Mouse (Mus musculus): ENCODE measurements around the gene Rps15. TPM values are rescaled to one million over a fixed set of nuclear protein-coding genes. Genes with fewer than 3 reads are reported as not detected.

Rps15 gene
- total RNA-seq, 1 experiment from 2014 or later: 2,831 TPM

DNA sequence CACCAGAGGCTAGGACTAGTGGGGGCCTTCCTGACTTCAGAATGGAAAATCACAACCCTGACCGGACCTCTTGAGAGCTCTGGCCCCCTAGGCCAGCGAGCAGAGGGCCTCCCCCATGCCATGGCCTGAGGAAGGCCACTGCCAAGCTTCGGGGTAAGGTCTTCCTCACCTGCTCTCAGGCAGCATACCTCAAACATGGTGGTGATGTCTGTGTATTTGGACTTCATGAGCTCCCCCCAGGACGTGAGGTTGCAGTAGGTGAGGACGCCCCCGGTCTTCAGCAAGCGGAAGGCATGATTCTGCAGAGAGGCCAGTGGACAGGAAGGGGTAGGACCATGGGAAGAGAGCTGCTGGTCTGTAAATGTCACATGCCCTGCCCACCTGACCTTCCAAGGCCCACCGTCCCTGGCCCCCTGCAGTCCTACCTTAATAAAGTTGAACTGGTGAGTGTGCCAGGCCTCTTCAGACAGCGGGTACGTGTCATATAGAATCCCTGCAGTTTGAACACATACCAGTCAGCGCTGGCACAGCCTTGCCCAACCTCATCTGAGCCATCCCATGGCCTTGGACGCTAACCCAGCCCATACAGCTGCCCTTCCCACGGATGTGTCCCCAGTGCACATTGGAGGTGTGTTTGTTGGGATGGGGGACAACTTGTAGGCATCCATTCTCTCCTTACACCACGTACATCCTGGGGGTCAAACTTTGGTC, 33.3 kb upstream of the Rps15 start:
- no peak for ATAC-seq (replicated peaks in 1 of 2; ENCODE audit: insufficient read depth in 1 of 2, low FRiP score in 2 of 2, low TSS enrichment in 1 of 2, low read depth in 1 of 2, poor library complexity in 2 of 2, severe bottlenecking in 2 of 2)

DNA sequence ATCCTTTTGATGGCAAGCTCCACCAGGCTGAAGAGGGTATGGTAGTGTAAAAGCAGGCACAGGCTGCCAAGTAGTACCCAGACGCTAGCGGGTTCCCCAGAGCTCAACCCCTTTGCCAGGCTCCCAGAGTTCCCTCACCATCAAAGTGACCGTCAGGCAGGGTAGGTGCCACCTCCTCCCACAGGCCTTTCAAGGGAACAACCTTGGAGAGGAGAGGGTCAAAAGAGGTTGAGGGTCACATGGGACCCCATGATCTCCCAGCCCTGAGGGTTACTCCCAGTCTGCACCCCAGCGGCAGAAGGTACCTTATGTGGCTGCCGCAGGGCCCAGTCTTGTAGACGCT, 32.8 kb upstream of the Rps15 start:
- no peak for ATAC-seq (replicated peaks in 1 of 2; ENCODE audit: insufficient read depth in 1 of 2, low FRiP score in 2 of 2, low TSS enrichment in 1 of 2, low read depth in 1 of 2, poor library complexity in 2 of 2, severe bottlenecking in 2 of 2)

DNA sequence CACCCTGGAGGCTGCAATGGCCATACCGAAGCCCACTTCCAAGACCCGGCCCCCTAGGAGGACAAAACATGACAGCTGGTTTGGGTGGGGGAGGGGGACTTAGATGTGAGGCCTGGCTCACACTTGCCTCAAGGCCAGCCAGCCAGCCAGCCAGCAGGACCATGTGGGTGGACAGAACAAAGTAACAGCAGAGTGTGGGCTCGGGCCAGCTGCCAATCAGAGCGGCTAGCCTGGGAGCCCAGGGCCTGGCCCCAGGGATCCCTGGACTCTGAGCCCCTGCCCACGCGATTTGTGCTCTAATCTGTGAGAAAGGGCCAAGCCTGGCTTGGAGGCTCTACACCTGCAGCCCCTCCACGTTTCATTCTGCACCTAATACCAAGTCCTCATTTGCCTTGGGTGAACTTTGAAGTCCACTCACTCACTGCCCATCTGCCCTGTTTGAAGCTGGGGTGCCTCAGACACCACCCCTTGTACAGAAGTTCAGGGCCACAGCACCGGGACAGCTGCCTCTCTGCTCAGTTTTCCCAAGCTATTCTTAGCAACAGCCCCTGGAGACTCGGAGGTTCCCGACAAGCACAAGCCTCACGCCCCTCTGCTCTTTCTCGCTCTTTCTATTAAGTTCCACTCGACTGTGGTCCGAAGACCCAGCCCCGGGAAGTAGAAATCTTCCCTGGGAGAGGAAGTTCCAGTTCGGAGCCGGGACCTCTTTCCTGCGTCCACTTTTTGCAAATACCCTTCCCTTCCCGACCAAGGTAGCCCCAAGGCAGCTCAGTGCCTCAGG, 32.2 kb upstream of the Rps15 start:
- ATAC-seq (replicated peaks in 1 of 2; ENCODE audit: insufficient read depth in 1 of 2, low FRiP score in 2 of 2, low TSS enrichment in 1 of 2, low read depth in 1 of 2, poor library complexity in 2 of 2, severe bottlenecking in 2 of 2): no peak

DNA sequence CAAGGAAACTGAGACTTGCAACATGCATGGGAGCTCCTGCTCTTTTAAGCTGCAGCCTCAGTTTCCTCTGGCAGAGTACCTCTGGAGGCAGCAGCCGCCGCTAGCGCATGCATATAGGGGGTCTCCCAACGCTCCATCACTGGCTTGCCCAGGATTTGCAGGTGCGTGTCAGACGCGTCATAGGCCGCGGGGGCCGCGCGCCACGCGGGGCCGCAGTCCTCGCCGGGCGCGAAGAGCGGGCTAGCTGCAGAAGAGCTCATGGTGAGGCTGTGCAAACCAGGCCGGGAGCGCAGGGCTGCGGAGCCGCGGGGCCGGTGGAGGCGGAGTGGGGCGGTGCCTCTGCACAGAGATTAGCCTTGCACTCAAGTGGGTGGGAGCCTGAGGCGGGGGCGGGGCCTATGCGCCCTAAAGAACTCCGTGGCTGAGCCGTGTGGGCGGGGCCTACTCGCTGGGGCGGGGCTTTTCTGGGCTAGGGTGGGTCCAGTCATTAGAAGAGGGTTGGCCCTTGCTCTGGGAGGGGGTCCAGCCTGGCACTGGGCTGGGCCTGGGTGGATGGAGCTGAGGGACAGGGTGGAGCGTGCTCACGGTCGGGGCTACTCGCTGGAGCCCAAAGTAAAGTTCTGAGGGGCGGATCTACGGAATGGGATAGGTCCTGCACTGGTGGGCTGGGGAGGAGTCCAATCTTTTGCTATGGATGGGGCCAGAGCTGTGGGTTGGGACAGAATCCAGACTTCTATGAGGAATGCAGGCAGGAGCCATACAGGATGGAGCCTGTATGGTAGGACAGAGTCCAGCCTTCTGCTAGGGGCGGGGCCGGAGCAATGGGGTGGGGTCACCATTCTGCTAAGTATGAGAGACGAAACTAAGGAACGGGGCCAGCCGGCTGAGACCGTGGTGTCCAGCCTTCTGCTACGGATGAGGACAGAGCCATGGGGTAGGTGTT, 31.3 kb upstream of the Rps15 start, which contains the start of the genes Gamt and Dazap1:
Gene Gamt, minus strand, starts transcription at position 371 of the 943 bp plus-strand sequence.
Gene Dazap1, plus strand, starts transcription at position 845 of the 943 bp plus-strand sequence.
- peak; percentile 54 to 57 for ATAC-seq (replicated peaks in 1 of 2; ENCODE audit: insufficient read depth in 1 of 2, low FRiP score in 2 of 2, low TSS enrichment in 1 of 2, low read depth in 1 of 2, poor library complexity in 2 of 2, severe bottlenecking in 2 of 2)

DNA sequence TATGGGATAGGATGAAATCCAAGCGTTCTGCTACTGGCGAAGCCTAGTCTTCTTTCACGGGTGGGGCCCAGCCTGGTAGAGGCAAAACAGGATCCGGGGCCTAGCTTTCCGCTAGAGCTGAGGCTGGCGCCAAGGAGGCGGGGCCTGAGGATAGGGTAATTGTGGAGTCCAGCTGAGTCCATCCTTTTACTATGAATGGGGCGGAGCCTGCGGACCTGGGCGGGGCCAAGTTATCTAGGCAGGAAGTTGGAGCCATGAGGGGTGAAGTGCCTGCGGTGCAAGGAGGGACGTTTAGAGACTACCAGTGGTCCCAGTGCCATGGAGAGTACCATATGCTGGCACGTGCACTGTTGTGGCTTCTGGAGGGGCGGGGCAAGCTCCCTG, 30.7 kb upstream of the Rps15 start:
- ATAC-seq (replicated peaks in 1 of 2; ENCODE audit: insufficient read depth in 1 of 2, low FRiP score in 2 of 2, low TSS enrichment in 1 of 2, low read depth in 1 of 2, poor library complexity in 2 of 2, severe bottlenecking in 2 of 2): peak; percentile 73 to 79

DNA sequence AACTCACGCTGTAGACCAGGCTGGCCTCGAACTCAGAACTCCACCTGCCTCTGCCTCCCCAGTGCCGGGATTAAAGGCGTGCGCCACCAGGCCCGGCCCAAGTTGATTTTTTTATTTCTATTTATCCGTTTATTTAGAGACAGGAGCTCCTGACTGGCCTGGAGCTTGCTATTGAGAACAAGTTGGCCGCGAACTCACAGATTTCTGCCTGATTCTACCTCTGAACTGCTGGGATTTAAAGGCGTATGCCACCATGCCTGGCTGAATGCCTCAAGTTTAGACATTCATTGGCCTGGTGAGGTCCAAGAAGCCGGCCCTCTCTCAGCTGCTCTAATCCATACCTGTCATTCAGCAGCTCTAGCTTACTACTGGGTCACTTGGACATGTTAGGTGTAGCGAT, 30.1 kb upstream of the Rps15 start:
- no peak for ATAC-seq (replicated peaks in 1 of 2; ENCODE audit: insufficient read depth in 1 of 2, low FRiP score in 2 of 2, low TSS enrichment in 1 of 2, low read depth in 1 of 2, poor library complexity in 2 of 2, severe bottlenecking in 2 of 2)

DNA sequence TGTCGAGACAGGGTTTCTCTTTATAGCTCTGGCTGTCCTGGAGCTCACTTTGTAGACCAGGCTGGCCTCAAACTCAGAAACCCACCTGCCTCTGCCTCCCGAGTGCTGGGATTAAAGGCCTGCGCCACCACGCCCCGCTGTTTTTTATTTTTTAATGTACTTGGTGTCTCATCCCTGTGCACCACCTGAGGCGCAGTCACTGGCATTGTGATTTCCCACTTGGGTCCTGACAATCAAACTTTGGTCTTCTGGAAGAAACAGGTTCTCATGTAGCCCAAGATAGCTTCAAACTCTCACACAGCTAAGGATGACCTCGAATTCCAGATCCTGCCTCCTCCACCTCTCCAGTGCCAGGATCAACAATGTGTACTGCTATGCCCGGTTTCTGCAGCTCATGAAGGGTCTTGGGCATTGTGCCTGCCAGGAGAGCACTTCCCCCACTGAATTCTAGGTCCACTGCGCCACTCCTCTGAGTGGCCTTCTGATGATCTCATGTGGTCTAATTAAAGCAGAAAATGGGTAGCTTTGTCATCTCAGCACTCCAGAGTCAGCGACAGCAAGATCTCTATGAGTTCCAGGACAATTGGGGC, 29.4 kb upstream of the Rps15 start:
- no peak for ATAC-seq (replicated peaks in 1 of 2; ENCODE audit: insufficient read depth in 1 of 2, low FRiP score in 2 of 2, low TSS enrichment in 1 of 2, low read depth in 1 of 2, poor library complexity in 2 of 2, severe bottlenecking in 2 of 2)

DNA sequence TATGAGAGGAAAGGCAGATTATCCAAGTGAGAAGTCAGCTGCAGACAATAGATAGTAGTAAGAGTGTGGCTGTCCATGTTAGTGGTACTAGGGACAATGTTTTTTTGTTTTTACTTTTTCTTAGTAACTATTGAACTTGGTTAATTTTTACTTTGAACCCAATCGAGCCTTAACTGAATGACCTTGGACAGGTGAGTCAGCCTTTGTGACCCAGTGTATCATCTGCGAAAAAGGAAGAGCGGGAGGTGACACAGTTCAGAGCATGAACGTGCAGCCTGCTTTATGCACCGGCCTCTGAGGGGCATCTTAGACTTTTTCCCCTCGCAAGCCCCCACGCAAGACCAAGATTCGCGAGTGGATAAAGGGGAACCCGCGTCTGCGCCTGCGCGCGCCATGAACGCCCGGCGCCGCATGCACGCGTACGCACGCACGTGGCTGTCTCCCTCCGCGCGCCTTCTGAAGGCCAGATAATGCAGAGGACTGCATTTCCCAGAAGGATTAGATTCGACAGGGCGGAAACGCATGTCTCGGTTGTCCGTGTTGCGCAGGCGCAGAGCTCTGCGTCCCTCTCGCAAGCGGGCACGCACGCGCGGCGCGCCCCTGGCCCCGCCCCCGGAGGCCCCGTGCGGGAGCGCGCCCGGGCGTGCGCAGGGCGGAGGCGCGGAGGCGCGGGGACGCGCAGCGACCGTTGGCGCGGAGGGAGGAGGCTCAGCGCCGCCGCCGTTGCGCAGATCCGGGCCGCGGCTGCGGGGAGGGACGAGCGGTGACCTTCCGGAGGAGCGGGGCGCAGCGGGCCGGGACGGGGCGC, 27.7 kb upstream of the Rps15 start:
- peak; percentile 55 to 57 for ATAC-seq (replicated peaks in 1 of 2; ENCODE audit: insufficient read depth in 1 of 2, low FRiP score in 2 of 2, low TSS enrichment in 1 of 2, low read depth in 1 of 2, poor library complexity in 2 of 2, severe bottlenecking in 2 of 2)

DNA sequence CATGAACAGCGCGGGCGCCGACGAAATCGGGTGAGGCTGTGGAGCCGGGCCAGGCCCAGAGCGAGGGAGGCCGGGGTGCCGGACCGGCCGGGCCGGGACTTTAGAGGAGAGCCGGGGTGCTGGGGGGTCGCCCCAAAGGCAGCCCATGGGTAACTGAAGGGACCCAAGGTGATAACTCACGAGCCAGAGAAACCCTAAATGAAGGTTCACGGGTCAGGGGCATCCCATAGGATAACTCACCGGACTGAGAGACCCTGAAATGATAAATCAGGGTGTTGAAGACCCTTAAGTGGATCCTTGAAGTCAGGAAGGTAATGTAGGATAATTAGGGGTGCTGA, 27.1 kb upstream of the Rps15 start:
- ATAC-seq (replicated peaks in 1 of 2; ENCODE audit: insufficient read depth in 1 of 2, low FRiP score in 2 of 2, low TSS enrichment in 1 of 2, low read depth in 1 of 2, poor library complexity in 2 of 2, severe bottlenecking in 2 of 2): no peak

DNA sequence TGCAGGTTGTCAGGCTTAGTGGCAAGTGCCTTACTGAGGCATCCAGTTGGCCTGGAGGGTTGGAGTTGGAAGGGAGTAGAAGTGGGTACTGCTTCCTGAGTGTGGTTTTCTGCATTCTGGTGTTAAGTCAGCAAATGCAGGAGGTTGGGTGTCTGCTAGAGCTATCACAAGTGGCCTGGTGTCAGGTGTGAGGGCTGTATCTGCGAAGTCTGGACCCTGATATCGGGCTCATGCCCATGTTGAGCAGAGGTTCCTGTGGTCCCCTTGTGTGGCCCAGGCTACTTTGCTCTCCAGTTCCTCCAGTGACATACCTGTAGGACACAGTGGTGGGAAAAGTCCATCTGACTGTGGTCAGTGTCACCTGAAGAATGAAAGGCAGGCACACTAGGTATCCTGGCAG, 22.2 kb upstream of the Rps15 start:
- peak; percentile 15 to 18; a peak in 2 of 4 replicates for ATAC-seq (replicated peaks in 1 of 2; ENCODE audit: insufficient read depth in 1 of 2, low FRiP score in 2 of 2, low TSS enrichment in 1 of 2, low read depth in 1 of 2, poor library complexity in 2 of 2, severe bottlenecking in 2 of 2)

DNA sequence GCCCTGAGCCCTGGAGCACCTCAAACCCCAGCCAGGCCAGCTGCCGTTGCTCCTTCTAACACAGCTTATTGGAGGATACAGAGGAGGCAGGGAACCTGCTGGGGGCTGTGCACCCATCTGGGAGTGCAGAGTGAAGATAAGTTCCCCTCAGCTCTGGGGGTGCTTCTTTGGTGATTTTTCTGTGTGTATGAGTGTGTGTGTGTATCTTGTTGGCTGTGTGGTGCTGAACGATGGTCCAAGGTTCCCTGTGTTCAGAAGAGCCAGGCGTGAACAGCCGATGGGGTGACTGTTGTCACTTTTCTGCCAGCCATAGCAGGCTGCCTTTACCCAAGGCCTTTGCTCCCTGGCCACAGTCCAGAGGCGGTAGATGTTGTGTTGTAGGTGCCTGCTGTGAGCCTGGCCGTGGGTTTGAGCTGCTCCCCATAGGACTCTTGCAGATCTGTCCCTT, 21.5 kb upstream of the Rps15 start:
- peak in 1 of 2 experiments; percentile 11; a peak in 1 of 4 replicates for ATAC-seq (replicated peaks in 1 of 2; ENCODE audit: insufficient read depth in 1 of 2, low FRiP score in 2 of 2, low TSS enrichment in 1 of 2, low read depth in 1 of 2, poor library complexity in 2 of 2, severe bottlenecking in 2 of 2)

DNA sequence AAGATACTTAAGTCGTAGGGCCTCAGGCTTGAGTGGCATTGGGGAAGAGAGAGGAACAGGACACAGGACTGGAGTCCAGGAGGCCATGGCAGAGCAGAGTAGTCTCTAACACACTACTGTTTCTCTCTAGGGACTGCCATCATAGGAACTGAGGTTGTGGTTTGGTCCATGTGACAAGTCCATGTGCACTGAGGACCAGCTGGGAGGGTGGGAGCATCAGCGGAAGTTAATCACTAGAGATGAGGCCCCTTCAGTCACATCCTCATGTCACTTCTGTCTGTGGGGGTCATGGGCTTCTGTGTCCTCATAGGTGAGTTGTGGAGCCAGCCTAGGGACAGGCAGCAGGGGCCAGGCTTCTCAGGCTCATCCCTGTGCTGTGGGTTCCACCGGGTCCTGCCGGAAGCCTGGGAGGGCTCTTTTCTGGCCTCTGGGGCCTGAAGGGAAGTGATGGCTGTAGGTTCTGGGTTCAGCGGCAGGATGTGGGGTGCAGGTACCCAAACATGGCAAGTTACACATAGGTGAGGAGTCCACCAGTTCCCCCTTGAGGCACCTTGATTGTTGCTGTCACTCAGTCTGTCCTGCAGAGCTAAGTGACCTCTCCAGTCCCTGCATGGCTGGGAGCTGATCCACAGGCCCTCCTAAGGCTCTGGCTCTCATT, 20.9 kb upstream of the Rps15 start:
- peak; percentile 5 to 33; a peak in 2 of 4 replicates for ATAC-seq (replicated peaks in 1 of 2; ENCODE audit: insufficient read depth in 1 of 2, low FRiP score in 2 of 2, low TSS enrichment in 1 of 2, low read depth in 1 of 2, poor library complexity in 2 of 2, severe bottlenecking in 2 of 2)

DNA sequence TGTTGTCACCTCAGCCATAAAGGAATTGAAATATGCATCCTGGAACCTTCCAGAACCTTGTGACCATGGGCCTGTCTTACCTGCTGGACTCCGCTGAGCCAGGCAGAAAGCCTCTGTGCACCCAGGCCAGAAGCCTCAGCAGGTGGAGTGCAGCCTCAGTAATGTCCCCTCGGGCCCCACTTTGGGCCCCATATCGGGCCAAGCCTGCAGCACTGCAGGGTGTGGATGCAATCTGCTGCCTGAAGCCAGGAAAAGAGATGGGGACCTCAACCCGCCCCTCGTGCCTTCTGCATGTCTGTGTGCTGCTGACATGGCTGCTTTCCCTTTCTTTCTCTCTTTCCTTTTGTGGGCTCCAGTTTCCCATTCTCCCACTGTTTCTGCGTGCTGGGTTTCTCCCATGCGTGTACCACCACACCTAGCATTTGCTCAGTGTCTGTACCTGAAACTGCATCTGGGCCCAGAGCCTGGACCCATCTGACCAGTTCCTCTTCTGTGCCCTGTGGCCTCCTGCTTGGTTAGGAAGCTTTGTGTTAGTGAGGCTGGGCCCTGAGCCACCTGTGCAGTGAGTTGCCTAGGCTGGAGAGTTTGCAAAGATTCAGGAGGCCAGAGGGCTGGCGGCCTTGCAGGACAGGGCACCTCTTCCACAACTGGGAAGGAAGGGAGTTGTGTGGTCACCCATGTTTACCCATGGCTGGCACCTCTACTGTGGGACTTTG, 20.2 kb upstream of the Rps15 start:
- peak in 1 of 2 experiments; percentile 8; a peak in 1 of 4 replicates for ATAC-seq (replicated peaks in 1 of 2; ENCODE audit: insufficient read depth in 1 of 2, low FRiP score in 2 of 2, low TSS enrichment in 1 of 2, low read depth in 1 of 2, poor library complexity in 2 of 2, severe bottlenecking in 2 of 2)

DNA sequence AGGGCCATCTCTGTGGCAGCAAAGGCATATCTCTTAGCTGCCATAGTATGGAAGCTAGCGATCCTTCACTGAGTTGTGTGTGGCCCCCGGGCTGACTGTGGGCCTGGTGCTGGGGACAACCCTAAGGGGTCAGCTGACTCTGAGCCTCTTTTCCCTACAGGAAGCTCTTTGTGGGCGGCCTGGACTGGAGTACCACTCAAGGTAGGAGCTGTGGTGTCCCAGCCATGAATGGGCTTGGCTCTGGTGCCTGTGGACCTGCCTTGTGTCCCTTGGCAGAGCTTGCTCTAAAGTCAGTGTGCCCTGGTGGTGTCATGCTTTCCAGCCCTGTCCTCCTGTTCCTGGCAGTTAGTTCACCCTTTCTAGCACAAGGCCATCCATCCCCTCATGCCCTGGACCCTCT, 18.4 kb upstream of the Rps15 start:
- ATAC-seq (replicated peaks in 1 of 2; ENCODE audit: insufficient read depth in 1 of 2, low FRiP score in 2 of 2, low TSS enrichment in 1 of 2, low read depth in 1 of 2, poor library complexity in 2 of 2, severe bottlenecking in 2 of 2): no peak

DNA sequence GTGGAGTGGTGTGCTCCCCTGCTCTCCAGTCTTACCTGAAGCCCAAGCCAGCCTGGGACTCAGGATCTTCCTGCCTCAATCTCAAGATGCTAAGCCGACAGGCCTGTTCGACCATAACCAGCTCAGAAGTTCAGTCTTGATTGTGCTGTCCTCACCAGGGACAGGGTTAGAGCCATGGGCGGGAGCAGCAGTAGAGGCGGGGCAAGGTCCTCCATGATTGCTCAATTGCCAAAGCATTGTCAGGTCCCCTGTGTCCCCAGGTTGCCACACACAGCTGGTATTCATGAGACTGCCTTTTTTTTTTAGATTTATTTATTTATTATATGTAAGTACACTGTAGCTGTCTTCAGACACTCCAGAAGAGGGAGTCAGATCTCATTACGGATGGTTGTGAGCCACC, 16.0 kb upstream of the Rps15 start:
- ATAC-seq (replicated peaks in 1 of 2; ENCODE audit: insufficient read depth in 1 of 2, low FRiP score in 2 of 2, low TSS enrichment in 1 of 2, low read depth in 1 of 2, poor library complexity in 2 of 2, severe bottlenecking in 2 of 2): no peak

DNA sequence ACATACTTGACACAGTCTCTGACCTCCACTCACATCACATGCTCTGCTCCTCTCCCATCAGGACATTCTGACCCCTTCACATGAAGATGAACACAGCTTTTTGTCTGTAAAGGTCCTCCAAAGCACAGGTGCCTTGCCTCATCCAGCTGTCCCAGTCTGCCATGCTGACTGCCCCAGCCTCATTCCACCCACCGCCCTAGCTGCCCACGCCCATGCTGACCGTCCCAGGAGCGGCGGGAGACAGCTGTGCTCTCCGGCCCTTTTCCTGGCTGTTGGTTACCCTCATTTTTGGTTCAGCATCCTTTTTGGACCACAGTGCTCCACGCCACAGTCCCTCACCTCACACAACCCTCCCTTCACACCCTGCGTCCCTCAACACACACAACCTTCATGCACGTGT, 13.9 kb upstream of the Rps15 start:
- no peak for ATAC-seq (replicated peaks in 1 of 2; ENCODE audit: insufficient read depth in 1 of 2, low FRiP score in 2 of 2, low TSS enrichment in 1 of 2, low read depth in 1 of 2, poor library complexity in 2 of 2, severe bottlenecking in 2 of 2)
